Mouse (Mus musculus): Measurements from ENCODE around the gene Cdk2ap1. TPM values are rescaled to one million over a fixed set of nuclear protein-coding genes. Genes with fewer than 3 reads are reported as not detected.
"Not testable (repeated sequence)": the region's sequence is repeated elsewhere in the genome, so short reads cannot be mapped to it uniquely, and the experiment has no call there.

The Cdk2ap1 gene
- total RNA-seq, 2 experiments from 2014 or later = 97.3 to 104 TPM

GRCm38 (mm10) chr5:124299307-124299706 lies 63.6 kb downstream of the Cdk2ap1 start:
- DNase-seq (ENCODE audit: extremely low spot score in 1 of 2, low spot score in 1 of 2) = not testable (repeated sequence)

- no peak for DNase-seq (ENCODE audit: extremely low spot score in 1 of 2, low spot score in 1 of 2)
Observed at GRCm38 (mm10) chr5:124296475-124296874, 66.4 kb downstream of the Cdk2ap1 start.

Other genes with a start within 250 kb of the Cdk2ap1 start
- 10 to 100 TPM; 44.9 to 45.8 TPM for gene Arl6ip4, start 247.0 kb downstream of the Cdk2ap1 start, total RNA-seq (2021)
- 100 to 1,000 TPM; 255 to 312 TPM for gene Pitpnm2, start 113.3 kb downstream of the Cdk2ap1 start, total RNA-seq (2021)
- gene Mphosph9, start 35.1 kb downstream of the Cdk2ap1 start, total RNA-seq (2021) = 10 to 100 TPM; 13.7 to 22.4 TPM
- gene 2810006K23Rik, start 35.0 kb downstream of the Cdk2ap1 start, total RNA-seq (2021) = 10 to 100 TPM; 13.4 to 16.9 TPM
- gene Sbno1, start 62.9 kb upstream of the Cdk2ap1 start, total RNA-seq (2021) = 100 to 1,000 TPM; 143 to 144 TPM
- gene Kmt5a, start 76.8 kb upstream of the Cdk2ap1 start, total RNA-seq (2021) = 10 to 100 TPM; 58.5 to 63.1 TPM
- 10 to 100 TPM; 18.7 to 22.7 TPM for gene Rilpl2, start 115.3 kb upstream of the Cdk2ap1 start, total RNA-seq (2021)
- gene Snrnp35, start 120.1 kb upstream of the Cdk2ap1 start, total RNA-seq (2021) = 10 to 100 TPM; 20.6 to 25.9 TPM
- gene Rilpl1, start 168.3 kb upstream of the Cdk2ap1 start, total RNA-seq (2021) = 10 to 100 TPM; 57.4 to 62.4 TPM
- gene Tmed2, start 177.6 kb upstream of the Cdk2ap1 start, total RNA-seq (2021) = 100 to 1,000 TPM in 1 of 2 experiments, 10 to 100 TPM in 1; 90.0 to 104 TPM
- gene Ddx55, start 189.8 kb upstream of the Cdk2ap1 start, total RNA-seq (2021) = 10 to 100 TPM; 23.7 to 31.3 TPM
- gene Eif2b1, start 216.0 kb upstream of the Cdk2ap1 start, total RNA-seq (2021) = 10 to 100 TPM; 32.6 to 49.0 TPM
- gene Gtf2h3, start 216.1 kb upstream of the Cdk2ap1 start, total RNA-seq (2021) = 10 to 100 TPM; 29.5 to 32.8 TPM

Data from layer of hippocampus, postnatal 25 days (tissue).